Mouse (Mus musculus): ENCODE measurements around the gene Sptssb.

DNA sequence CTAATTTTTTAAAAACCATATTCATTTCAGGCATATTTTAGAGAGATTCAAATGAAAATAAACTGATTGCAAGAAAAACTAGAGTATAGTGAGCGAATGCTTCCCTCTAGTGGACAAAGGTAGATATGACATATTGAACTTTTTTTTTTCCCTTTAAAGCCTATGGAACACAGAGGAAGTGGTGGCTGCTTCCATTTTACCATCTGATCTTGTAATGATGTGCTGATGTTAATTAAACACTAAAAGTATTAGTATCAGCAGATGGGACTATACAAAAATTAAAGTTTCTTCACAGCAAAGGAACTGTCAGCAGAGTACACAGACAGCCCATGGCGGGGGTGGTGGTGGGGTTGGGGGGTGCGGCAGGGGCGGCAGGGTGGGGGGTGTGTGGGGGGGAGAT lies 48.3 kb upstream of the Sptssb start:
- TF ChIP-seq CTCF (IDR thresholded peaks at IDR 0.05; ENCODE audit: borderline replicate concordance, extremely low read depth, insufficient read depth, insufficient read length) (no peak), POLR2A (IDR thresholded peaks at IDR 0.05; ENCODE audit: borderline replicate concordance, extremely low read depth, insufficient read depth, insufficient read length, poor library complexity, severe bottlenecking) (no peak)
